Mouse (Mus musculus) gonadal fat pad, adult 2 months (tissue): ENCODE data around the gene Misp. TPM values are rescaled to one million over a fixed set of nuclear protein-coding genes. Genes with fewer than 3 reads are reported as not detected.

Experiments used
- DNase-seq: peaks from one replicate; pipeline ENCODE4 v3.0.0-alpha.2; 2012; ENCODE audit warnings: low read depth
- polyA plus RNA-seq: library from polyadenylated mRNA; depleted of rRNA; stranded (reverse); fragments of >200 nt; gene quantifications from 2 replicates; pipeline ENCODE4 v1.2.3, GENCODE M21; 2012; rRNA removed

The Misp gene
- polyA plus RNA-seq, 1 experiment = 0.59 TPM

GRCm38 (mm10) chr10:79873715-79874289 is 53.0 kb downstream of the Misp start:
- DNase-seq = no peak

GRCm38 (mm10) chr10:79874290-79874862 is 53.6 kb downstream of the Misp start, which contains the start of the genes Prtn3 and Plppr3:
Gene Prtn3 (plus strand): TSS chr10:79874476.
Gene Plppr3 (minus strand): TSS chr10:79874634.
- no peak for DNase-seq

GRCm38 (mm10) chr10:79877174-79877573 is 56.4 kb downstream of the Misp start:
- DNase-seq = no peak

- no peak for DNase-seq
Measured at GRCm38 (mm10) chr10:79877757-79878156, 57.0 kb downstream of the Misp start.

- no peak for DNase-seq
Measured at GRCm38 (mm10) chr10:79879527-79879926, 58.7 kb downstream of the Misp start.

Other genes starting within 250 kb of the Misp start
- 1.3 and 2.1 TPM in 2 replicates for gene Theg, start 233.7 kb upstream of the Misp start, polyA plus RNA-seq
- 0.16 and 0.23 TPM in 2 replicates for gene C2cd4c, start 207.0 kb upstream of the Misp start, polyA plus RNA-seq
- gene Shc2, start 183.1 kb upstream of the Misp start, polyA plus RNA-seq = 4.1 and 5.2 TPM in 2 replicates
- gene Odf3l2, start 175.3 kb upstream of the Misp start, polyA plus RNA-seq = not detected in 2 replicates
- gene Madcam1, start 156.4 kb upstream of the Misp start, polyA plus RNA-seq = 0.32 and 0.35 TPM in 2 replicates
- 52.4 and 53.2 TPM in 2 replicates for gene Tpgs1, start 151.6 kb upstream of the Misp start, polyA plus RNA-seq
- gene Cdc34, start 138.8 kb upstream of the Misp start, polyA plus RNA-seq = 125 and 180 TPM in 2 replicates
- gene Gzmm, start 132.0 kb upstream of the Misp start, polyA plus RNA-seq = 0.24 and 0.42 TPM in 2 replicates
- gene Bsg, start 116.5 kb upstream of the Misp start, polyA plus RNA-seq = 595 and 686 TPM in 2 replicates
- gene Hcn2, start 104.4 kb upstream of the Misp start, polyA plus RNA-seq = 1.6 and 1.8 TPM in 2 replicates
- gene Polrmt, start 74.4 kb upstream of the Misp start, polyA plus RNA-seq = 39.4 and 48.1 TPM in 2 replicates
- gene Fgf22, start 65.9 kb upstream of the Misp start, polyA plus RNA-seq = not detected in 2 replicates
- gene Rnf126, start 54.0 kb upstream of the Misp start, polyA plus RNA-seq = 80.0 and 102 TPM in 2 replicates
- gene Fstl3, start 43.7 kb upstream of the Misp start, polyA plus RNA-seq = 41.0 and 43.3 TPM in 2 replicates
- gene Prss57, start 30.0 kb upstream of the Misp start, polyA plus RNA-seq = 0.13 and 0.23 TPM in 2 replicates
- gene Palm, start 27.4 kb upstream of the Misp start, polyA plus RNA-seq = 49.8 and 51.9 TPM in 2 replicates
- gene Ptbp1, start 33.4 kb downstream of the Misp start, polyA plus RNA-seq = 207 and 326 TPM in 2 replicates
- 6.6 and 7.0 TPM in 2 replicates for gene Prtn3, start 53.5 kb downstream of the Misp start, polyA plus RNA-seq
- 10.3 and 11.5 TPM in 2 replicates for gene Plppr3, start 53.6 kb downstream of the Misp start, polyA plus RNA-seq
- 0.56 and 0.74 TPM in 2 replicates for gene Elane, start 65.3 kb downstream of the Misp start, polyA plus RNA-seq
- gene Cfd, start 69.9 kb downstream of the Misp start, polyA plus RNA-seq = 6,877 and 11,546 TPM in 2 replicates
- 66.8 and 67.5 TPM in 2 replicates for gene Med16, start 87.9 kb downstream of the Misp start, polyA plus RNA-seq
- not detected in 2 replicates for gene Gm26602, start 89.9 kb downstream of the Misp start, polyA plus RNA-seq
- gene Kiss1r, start 96.0 kb downstream of the Misp start, polyA plus RNA-seq = 7.9 and 8.3 TPM in 2 replicates
- 106 and 120 TPM in 2 replicates for gene R3hdm4, start 100.2 kb downstream of the Misp start, polyA plus RNA-seq
- gene Arid3a, start 106.1 kb downstream of the Misp start, polyA plus RNA-seq = 3.2 and 3.7 TPM in 2 replicates
- 33.0 and 42.6 TPM in 2 replicates for gene Wdr18, start 139.2 kb downstream of the Misp start, polyA plus RNA-seq
- gene Grin3b, start 149.7 kb downstream of the Misp start, polyA plus RNA-seq = 0.36 and 0.46 TPM in 2 replicates
- 201 and 219 TPM in 2 replicates for gene Tmem259, start 163.3 kb downstream of the Misp start, polyA plus RNA-seq
- gene Cnn2, start 167.6 kb downstream of the Misp start, polyA plus RNA-seq = 68.5 and 75.3 TPM in 2 replicates
- 5.5 and 8.5 TPM in 2 replicates for gene Abca7, start 175.5 kb downstream of the Misp start, polyA plus RNA-seq
- gene Arhgap45, start 195.7 kb downstream of the Misp start, polyA plus RNA-seq = 16.4 and 20.1 TPM in 2 replicates
- gene Polr2e, start 218.8 kb downstream of the Misp start, polyA plus RNA-seq = 152 and 167 TPM in 2 replicates
- gene Gpx4, start 226.2 kb downstream of the Misp start, polyA plus RNA-seq = 721 and 1,178 TPM in 2 replicates